In the genomic region with DNA sequence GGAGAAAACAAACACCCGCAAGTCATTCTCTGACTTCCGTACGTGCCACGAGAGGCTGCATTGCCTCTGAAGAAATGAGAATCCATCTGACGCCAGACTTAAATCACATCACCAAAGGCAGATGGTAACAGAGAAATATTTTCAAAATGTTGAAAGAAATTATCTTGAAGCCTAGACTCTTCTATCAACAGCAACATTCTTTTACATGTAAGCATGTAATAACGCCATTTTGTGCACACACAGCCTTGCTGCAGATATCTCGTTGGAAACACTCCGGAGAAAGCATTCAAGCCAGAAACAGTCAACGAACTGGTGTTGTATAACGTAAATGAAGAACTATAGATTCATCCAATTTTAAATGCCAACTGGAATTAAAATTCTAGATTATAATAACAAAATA, we compare ENCODE assay signal across 19 mouse cellular contexts.
"Had no signal": no experiment of that assay in that cellular context is flagged by ENCODE, and none has a peak within 500 bp of the region (broad histone marks: within the 10 kb centered on the region; RNA-seq: fewer than 3 reads in every experiment).

No protein-coding gene starts in this region.

- H3K27ac ChIP-seq: midbrain, embryonic 10.5 days; midbrain, embryonic 12.5 days; neural tube, embryonic 13.5 days; neural tube, embryonic 15.5 days had no signal

- H3K4me2 ChIP-seq: lung, embryonic 14.5 days; midbrain, embryonic 12.5 days; neural tube, embryonic 13.5 days; neural tube, embryonic 15.5 days had no signal

- H3K9ac ChIP-seq: lung, embryonic 14.5 days; midbrain, embryonic 12.5 days; neural tube, embryonic 13.5 days; neural tube, embryonic 15.5 days had no signal

- H3K36me3 ChIP-seq: midbrain, embryonic 10.5 days; midbrain, embryonic 12.5 days; neural tube, embryonic 13.5 days; neural tube, embryonic 15.5 days had no signal

- H3K27me3 ChIP-seq: midbrain, embryonic 12.5 days; neural tube, embryonic 13.5 days; neural tube, embryonic 15.5 days had no signal

- ATAC-seq: midbrain, embryonic 16.5 days had no signal

- H3K4me1 ChIP-seq: neural tube, embryonic 13.5 days; neural tube, embryonic 15.5 days had no signal

- H3K4me3 ChIP-seq: midbrain, embryonic 10.5 days; midbrain, embryonic 12.5 days; myocyte; neural tube, embryonic 13.5 days; neural tube, embryonic 15.5 days had no signal

- H3K9me3 ChIP-seq: midbrain, embryonic 10.5 days; neural tube, embryonic 13.5 days; neural tube, embryonic 15.5 days had no signal

- DNase-seq: lung, adult 18-20 months; lung, embryonic 14.5 days; lung, postnatal 10 days; lung, postnatal 4 days; midbrain, embryonic 14.5 days; retina, postnatal 1 day; right cerebral cortex, adult 18-20 months; right cerebral cortex, postnatal 25 days; right cerebral cortex, postnatal 4 days; spleen, adult 18-20 months; thymus, adult 18-20 months; thymus, postnatal 14 days; thymus, postnatal 36 days had no signal
